Comparison of ENCODE assay signal across 7 mouse cellular contexts in the genomic region with DNA sequence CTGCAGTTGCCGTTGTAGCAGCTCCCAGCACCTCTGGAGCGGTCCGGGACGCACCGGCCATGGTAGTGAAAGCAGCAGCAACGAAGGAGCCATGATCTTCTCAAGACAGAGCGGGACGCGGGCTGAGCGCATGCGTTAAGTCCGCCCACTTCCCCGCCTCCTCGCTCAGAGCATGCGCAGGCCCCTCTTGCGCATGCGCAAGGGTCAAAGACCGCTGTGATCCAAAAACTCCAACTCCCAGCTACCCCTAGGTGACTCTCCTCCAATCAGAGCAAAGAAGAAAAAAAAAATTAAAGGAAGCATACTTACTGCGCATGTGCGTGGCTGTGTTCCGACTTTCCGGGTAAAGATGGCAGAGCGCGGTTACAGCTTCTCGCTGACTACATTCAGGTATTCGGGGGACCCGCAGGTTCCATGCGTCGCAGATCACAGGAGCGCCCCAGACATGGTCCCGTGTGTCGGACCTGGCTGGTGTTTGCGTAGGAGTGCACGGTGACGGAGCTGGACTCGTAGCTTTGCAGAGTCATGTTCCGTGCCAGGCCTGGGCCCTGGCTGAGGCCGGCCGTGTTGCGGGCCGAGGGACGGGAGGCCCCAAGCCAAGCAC. TPM values are rescaled to one million over a fixed set of nuclear protein-coding genes. Genes with fewer than 3 reads are reported as not detected.
DNase-seq lines count a peak whose midpoint lies in the region; ATAC-seq lines count a peak whose summit lies in the region.

A gene (minus strand): TSS at position 240 of the 604 bp plus-strand sequence.
A gene (plus strand): TSS at position 315 of the 604 bp plus-strand sequence.

- ATAC-seq in intestine, embryonic 16.5 days = peak; percentile 98
- peak; percentile 98 for ATAC-seq in midbrain, embryonic 11.5 days (ENCODE audit: low FRiP score)

- peak within 1 kb of the TSS; percentile 90 for H3K4me3 ChIP-seq in intestine, embryonic 16.5 days (ENCODE audit: low read length)
- H3K4me3 ChIP-seq in midbrain, embryonic 11.5 days (ENCODE audit: low read depth, low read length) = peak within 1 kb of the TSS; percentile 90

- H3K27me3 ChIP-seq in intestine, embryonic 16.5 days (replicated peaks; ENCODE audit: control insufficient read depth, insufficient read depth, low read length) = no peaks in the 10 kb centered on the region
- no peaks in the 10 kb centered on the region for H3K27me3 ChIP-seq in midbrain, embryonic 11.5 days (ENCODE audit: control insufficient read depth, insufficient read depth, low read length)

- peaks cover 5% of the 10 kb centered on the region; the same call in 1 of the 2 replicates for H3K4me1 ChIP-seq in intestine, embryonic 16.5 days (ENCODE audit: control insufficient read depth, insufficient read depth, low read length)
- no peaks in the 10 kb centered on the region for H3K4me1 ChIP-seq in midbrain, embryonic 11.5 days (ENCODE audit: control insufficient read depth, insufficient read depth, low read length)

- H3K36me3 ChIP-seq in intestine, embryonic 16.5 days (ENCODE audit: control insufficient read depth, insufficient read depth, low read length) = 0 out of 2 replicates have a peak, but pooled peaks cover 11% of the 10 kb centered on the region
- H3K36me3 ChIP-seq in midbrain, embryonic 11.5 days (ENCODE audit: control insufficient read depth, insufficient read depth, low read length) = peaks cover 5% of the 10 kb centered on the region; the same call in 1 of the 2 replicates

- intact Hi-C loops in left cerebral cortex, postnatal 36 days (cut with DNase I) = loop anchor here (5.0 to 10.0 kb wide), 2 partner anchors 91 to 548 kb away; a partner anchor contains a TSS

- H3K9me3 ChIP-seq in intestine, embryonic 16.5 days (ENCODE audit: control insufficient read depth, low read length) = no peaks in the 10 kb centered on the region
- no peaks in the 10 kb centered on the region for H3K9me3 ChIP-seq in midbrain, embryonic 11.5 days (ENCODE audit: control insufficient read depth, low read length)

- H3K27ac ChIP-seq in intestine, embryonic 16.5 days (ENCODE audit: low read length) = peak within 1 kb of the TSS; percentile 78
- no peak within 1 kb of the TSS for H3K27ac ChIP-seq in midbrain, embryonic 11.5 days (ENCODE audit: low read depth, low read length)

- peak within 1 kb of the TSS; percentile 90 for H3K9ac ChIP-seq in intestine, embryonic 16.5 days (ENCODE audit: low read depth, low read length)
- peak within 1 kb of the TSS; percentile 86 for H3K9ac ChIP-seq in midbrain, embryonic 11.5 days (ENCODE audit: low read length)

- peak within 1 kb of the TSS; percentile 60 for H3K4me2 ChIP-seq in intestine, embryonic 16.5 days (ENCODE audit: low read depth, low read length)
- peak within 1 kb of the TSS; percentile 73 for H3K4me2 ChIP-seq in midbrain, embryonic 11.5 days

- peak; percentile 98 for DNase-seq in adrenal gland, adult 8-10 months
- DNase-seq in embryo, embryonic 9.5 days (ENCODE audit: extremely low spot score) = peak; percentile 97
- DNase-seq in gastrocnemius, postnatal 4 days (ENCODE audit: low spot score in 2 of 2) = peak; percentile 92 to 95
- DNase-seq in left cerebral cortex, postnatal 36 days (ENCODE audit: low spot score in 2 of 2) = peak; percentile 97 to 99
- peak; percentile 99 for DNase-seq in midbrain, embryonic 11.5 days (ENCODE audit: low spot score, missing footprints)
- DNase-seq in skeletal muscle tissue, adult 2 months (ENCODE audit: low read depth, low spot score) = peak; percentile 100

- under 1% methylated on average over 42 of the region's 42 CpGs for WGBS in intestine, embryonic 16.5 days
- under 1% methylated on average over 42 of the region's 42 CpGs for WGBS in midbrain, embryonic 11.5 days

RNA-seq across cellular contexts. Expression of the first gene that starts in this region (rescaled TPM):
- 10 to 100 TPM; 35.7 to 66.5 (median 46.0) TPM for total RNA-seq in adrenal gland, adult 8-10 months (2022)
- total RNA-seq in gastrocnemius, postnatal 4 days (2021) = 10 to 100 TPM; 39.2 to 43.9 TPM
- polyA plus RNA-seq in intestine, embryonic 16.5 days (2015; fragmentation: Nextera tagmentation; extraction: Ambion mirVana) = 114 and 121 TPM in 2 replicates
- 10 to 100 TPM; 30.2 to 34.4 TPM for total RNA-seq in left cerebral cortex, postnatal 36 days (2021)
- polyA plus RNA-seq in midbrain, embryonic 11.5 days (2014; fragmentation: Nextera tagmentation; extraction: Ambion mirVana) = 121 and 122 TPM in 2 replicates

RNA-seq across cellular contexts. Expression of the second gene that starts in this region (rescaled TPM):
- 100 to 1,000 TPM in 2 of 4 experiments, 10 to 100 TPM in 2; 89.1 to 106 (median 99.7) TPM for total RNA-seq in adrenal gland, adult 8-10 months (2022)
- total RNA-seq in gastrocnemius, postnatal 4 days (2021) = 10 to 100 TPM; 72.7 to 79.6 TPM
- polyA plus RNA-seq in intestine, embryonic 16.5 days (2015; fragmentation: Nextera tagmentation; extraction: Ambion mirVana) = 195 and 209 TPM in 2 replicates
- total RNA-seq in left cerebral cortex, postnatal 36 days (2021) = 10 to 100 TPM; 54.4 to 56.4 TPM
- polyA plus RNA-seq in midbrain, embryonic 11.5 days (2014; fragmentation: Nextera tagmentation; extraction: Ambion mirVana) = 219 and 228 TPM in 2 replicates
